Mouse (Mus musculus) ES-E14 (cell line): ENCODE data around the gene Myl6b.

Experiments
- CHD2 ChIP-seq: IDR thresholded peaks from 2 replicates; pipeline ENCODE4 v1.6.1; 2014; ENCODE audit warnings: mild to moderate bottlenecking, low read depth, low read length, inconsistent platforms
- ZC3H11A ChIP-seq: IDR thresholded peaks from 2 replicates; pipeline ENCODE4 v1.6.1; 2012; ENCODE audit warnings: low read depth, mild to moderate bottlenecking, inconsistent platforms, low read length, borderline replicate concordance

DNA sequence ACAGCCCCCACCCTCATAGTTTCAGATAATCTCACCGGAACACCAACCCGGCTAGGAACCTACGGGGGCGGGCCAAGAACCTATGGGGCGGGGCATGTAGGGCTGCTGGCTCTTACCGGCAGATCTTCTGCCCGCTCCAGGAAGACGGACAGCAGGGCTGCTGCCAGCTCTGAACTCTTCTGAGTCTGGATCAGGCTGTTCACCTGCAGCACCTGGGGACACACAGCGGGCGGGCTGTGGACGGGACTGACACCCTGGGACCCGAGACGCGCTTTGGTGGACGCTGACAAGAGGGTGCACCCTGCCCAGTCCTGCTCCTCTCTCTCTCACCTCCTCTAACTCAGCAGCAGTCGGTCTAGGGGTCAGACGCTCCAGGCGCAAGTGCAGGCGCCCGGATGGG, 17.5 kb upstream of the Myl6b start:
- no peak for TF ChIP-seq CHD2
- TF ChIP-seq ZC3H11A: no peak
